Mouse (Mus musculus): ENCODE data around the gene Smim27. TPM values are rescaled to one million over a fixed set of nuclear protein-coding genes. Genes with fewer than 3 reads are reported as not detected.

Smim27 gene
- polyA plus RNA-seq (2012): 20.1 and 28.1 TPM in 2 replicates

DNA sequence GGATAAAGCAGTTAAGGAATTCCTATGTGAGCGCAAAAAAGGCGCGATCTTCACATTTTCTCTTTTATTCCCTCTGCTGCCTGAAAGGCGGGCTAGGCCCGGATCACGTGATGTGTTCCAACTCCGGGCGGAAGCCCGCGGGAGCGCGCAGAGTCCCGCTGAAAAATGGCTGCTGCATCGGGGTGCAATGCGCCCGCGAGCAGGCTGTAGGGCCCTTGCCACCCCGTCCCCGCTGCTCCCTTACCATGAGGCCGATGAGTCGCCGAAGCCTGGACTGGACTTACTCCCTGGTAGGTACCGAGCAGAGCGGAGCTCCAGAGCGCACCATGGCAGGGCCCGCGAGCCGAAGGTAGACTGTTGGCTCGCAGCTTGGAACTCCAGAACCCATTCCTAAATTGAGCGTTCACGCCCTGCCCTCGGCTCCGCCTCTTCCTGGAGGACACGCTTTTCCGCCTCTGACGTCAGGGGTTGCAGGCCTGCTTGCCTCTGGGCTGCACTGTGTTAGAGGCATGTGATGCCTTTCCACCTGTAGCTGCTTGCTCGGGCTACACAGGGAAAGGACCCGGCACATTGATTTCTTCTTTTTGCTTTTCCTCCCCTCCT lies at the start of gene Smim27, which contains the start of gene Topors:
TSS of gene Smim27 (plus strand) at position 150 of the 603 bp plus-strand sequence.
TSS of gene Topors (minus strand) at position 421 of the 603 bp plus-strand sequence.
- TF ChIP-seq GATA1 (IDR thresholded peaks at IDR 0.05; ENCODE audit: low read length): no peak

DNA sequence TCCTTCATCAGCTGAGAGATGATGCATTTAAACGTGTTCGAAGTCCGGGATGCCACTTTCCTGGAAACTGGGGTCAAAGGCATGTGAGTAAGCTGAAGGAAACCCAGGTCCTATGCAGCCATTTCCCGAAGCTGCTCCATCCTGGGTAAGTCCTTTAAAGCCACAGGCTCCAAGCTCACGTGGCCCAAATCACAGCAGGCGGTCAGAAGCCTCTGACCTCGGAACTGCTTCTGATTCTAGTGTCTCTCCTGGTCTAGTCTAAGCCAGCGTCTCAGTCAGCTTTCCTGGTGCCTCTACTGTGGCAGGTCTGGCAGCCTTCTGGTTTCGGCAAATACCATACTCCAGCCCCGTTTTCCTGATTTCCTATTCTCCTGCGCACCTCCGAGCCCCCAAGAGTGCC lies 48.9 kb upstream of the Smim27 start:
- TF ChIP-seq GATA1 (IDR thresholded peaks at IDR 0.05; ENCODE audit: low read length): no peak

DNA sequence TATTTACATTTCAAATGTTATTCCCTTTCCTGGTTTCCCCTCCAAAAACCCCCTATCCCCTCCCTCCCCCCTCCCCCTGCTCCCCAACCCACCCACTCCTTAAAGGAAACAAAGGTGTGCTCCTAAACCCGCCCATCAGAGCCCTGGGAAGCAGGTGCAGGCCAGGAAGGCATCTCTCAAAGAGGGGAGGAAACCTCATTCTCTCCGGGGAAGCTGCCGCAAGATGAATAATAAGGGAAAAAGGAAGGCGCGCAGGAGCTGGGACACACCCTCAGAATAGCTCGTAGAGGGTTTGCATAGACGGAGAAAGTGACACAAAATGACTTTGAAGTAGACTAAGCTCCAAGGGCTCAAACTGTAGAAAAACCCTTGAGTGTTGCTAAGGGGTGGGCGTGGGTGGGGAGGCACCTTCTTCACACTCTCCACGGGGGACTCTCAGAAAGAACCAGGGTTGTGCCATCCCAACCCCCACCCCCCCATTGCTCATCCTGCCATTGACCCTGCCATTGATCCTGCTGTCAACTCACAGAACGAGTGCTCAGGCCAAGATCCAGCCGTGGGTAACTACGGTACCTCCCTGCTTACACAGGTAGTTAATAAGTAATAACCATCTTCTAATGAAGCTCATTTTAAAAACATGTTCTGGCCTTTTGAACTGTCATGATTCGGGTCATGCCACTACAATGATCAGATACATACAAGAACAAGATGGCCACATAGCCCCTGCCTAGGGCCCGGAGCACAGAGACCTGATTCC lies 48.2 kb upstream of the Smim27 start:
- TF ChIP-seq GATA1 (IDR thresholded peaks at IDR 0.05; ENCODE audit: low read length): no peak

DNA sequence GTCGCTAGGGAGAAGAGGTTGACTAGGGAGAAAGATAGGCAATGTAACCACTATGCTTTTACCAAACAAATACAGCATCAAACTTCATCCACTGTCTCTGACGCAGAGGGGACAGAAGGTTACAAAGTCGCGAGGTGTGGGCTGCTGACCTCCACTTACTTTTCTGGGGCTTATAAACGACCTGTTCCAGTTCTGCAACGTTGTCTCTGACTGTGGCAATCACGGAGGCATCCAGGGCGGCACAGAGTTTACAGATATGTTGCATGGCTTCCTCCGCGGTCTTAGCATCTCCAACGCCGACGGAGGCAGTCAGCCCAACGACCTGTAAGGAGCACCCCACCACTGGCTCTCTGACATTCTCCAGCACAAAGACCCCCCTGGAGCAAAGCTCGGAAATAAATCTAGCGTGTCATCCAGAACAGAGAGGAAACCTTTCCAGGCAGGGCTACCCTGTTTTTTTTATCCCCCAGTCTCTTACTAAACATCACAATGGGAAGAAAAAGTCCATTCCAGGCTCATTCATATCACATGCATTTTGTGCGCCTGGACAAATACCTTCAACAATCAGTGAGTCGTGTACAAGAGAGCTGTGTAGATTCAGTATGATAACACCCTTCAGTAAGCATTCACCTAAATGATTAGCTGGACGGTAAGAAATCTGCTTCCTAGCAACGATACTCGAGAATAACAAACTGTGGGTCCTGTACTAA lies 47.3 kb upstream of the Smim27 start:
- no peak for TF ChIP-seq GATA1 (IDR thresholded peaks at IDR 0.05; ENCODE audit: low read length)

DNA sequence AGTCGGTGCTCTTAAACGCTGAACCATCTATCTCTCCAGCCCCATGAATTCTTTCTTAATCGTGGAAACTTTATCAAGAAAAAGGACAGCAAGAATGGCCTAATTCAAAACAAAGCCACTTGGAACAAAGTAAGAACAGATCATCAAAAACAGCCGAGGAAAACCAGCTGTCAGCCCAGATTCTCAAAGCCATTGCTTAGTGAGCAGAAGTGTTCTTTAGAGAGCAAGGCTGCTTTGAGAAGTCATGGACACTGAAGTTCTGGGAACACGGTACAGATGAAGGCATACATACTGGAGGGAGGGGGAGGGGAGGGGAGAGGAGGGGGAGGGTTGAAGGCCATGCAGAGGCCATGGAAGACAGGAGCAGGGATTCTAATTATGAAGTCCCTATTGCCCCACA lies 43.3 kb upstream of the Smim27 start:
- TF ChIP-seq GATA1 (IDR thresholded peaks at IDR 0.05; ENCODE audit: low read length): no peak

DNA sequence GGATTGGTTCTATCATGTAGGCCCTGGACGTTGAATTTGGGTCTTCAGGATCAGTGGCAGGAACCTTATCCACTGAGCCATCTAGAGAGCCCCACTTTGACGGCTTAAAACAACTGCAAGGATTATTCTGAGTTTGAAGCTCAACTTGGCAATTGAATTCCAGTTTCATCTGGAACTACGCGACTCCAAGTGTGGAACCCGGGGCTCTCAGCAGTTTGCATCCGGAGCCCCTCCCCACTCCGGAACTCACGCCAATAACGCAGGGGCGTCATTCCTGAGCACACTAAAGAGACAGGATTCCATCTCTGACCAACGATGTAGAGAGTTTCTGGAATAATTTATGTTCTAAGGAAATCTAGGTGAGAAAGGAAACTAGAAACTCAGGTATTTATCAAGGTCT lies 42.2 kb upstream of the Smim27 start:
- no peak for TF ChIP-seq GATA1 (IDR thresholded peaks at IDR 0.05; ENCODE audit: low read length)

DNA sequence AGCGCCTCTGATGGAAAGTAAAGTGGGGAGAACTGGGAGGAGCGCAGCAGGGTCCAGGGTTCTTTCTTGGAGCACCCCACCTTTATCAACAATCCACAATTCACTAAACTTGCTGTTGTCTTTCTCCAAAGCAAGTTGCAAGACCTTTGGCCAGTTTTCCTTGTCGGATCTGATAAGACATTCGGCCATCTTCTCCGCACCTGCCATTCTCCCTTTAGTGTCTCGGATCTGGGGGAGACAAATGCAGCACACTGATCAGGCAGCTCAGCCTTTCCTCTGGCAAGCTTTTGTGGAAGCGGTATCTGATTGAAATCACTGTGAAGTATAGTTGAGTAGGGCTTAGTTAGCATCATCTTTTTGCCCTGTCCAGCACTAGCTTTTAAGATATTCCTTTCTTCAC lies 41.5 kb upstream of the Smim27 start:
- TF ChIP-seq GATA1 (IDR thresholded peaks at IDR 0.05; ENCODE audit: low read length): no peak

DNA sequence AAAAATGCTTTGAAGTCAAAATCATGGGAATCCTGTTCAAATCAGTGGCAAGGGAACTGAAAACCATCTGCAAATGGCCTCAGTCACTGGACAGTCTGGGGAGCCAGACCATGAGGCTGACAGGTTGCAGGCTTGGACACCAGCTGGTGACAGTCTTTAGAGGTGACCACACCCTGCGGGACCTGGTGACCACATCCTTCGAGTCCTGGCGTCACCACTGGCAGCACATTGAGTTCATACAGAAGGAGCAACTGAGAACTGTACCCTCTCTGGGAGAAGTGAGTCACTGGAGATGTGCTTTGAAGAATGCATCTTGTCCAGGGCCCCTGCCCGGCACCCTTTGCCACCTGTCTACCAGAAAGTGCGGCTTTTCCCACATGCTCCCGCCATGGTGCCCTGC lies 39.7 kb upstream of the Smim27 start:
- TF ChIP-seq GATA1 (IDR thresholded peaks at IDR 0.05; ENCODE audit: low read length): no peak

DNA sequence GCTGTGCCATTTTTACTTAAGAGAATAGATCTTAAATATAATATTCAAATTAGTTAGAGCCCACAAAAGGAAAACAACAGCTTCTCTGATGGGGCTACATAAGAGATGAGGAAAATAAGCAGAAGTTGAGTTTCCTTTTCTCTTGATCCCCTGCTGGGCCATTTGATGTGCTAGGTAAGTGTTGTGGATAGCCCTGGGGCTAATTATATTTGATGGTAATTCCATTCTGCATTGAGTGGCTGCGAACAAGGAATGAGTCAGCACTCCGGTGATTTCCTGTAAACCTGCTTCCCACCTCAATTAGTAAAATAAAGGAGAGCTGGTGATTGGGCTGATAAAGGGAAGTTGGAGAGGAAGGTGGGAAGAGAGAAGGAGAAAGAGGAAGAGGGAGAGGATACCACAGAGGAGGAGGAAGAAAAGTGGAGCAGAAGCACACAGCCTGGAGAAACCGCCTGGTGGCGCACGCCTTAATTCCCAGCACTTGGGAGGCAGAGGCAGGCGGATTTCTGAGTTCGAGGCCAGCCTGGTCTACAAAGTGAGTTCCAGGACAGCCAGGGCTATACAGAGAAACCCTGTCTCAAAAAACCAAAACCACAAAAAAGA lies 36.2 kb upstream of the Smim27 start:
- no peak for TF ChIP-seq GATA1 (IDR thresholded peaks at IDR 0.05; ENCODE audit: low read length)

DNA sequence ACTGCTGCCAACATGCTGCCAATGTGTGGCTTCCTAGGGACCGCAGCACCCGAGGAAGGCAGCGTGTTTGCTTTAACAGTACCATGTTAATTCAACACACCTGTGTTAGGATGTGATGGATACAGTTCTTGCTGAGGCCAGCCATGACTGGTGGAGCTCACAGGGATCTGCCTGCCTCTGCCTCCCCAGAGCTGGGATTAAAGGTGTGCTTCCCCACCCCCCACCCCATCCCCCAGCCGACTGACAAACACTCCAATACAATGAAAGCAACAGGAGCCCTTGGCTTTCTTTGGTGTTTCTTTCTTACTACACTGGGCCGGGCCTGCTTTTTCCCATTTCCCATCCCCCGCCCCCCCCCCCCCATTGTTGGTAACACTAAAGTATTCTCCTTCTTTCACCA lies 35.1 kb upstream of the Smim27 start:
- no peak for TF ChIP-seq GATA1 (IDR thresholded peaks at IDR 0.05; ENCODE audit: low read length)

DNA sequence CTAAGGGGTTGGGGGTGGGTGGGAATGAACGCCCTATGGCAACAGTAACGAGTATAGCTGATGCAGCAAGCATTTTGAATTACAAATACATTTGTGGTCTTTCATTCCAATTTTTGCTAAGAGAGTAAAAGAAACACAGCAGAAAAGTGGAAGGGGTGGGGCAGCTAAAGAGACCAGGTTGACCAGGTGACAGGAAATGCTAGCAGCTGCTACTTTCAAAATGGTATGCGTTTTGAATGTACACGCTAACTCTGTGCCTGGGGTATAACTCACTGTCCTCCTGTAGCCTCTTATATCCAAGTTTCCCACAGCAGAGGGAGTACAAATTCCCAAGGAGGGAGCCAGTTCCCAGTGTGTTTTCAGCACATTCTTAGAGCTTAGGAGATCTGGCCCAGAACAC lies 32.5 kb upstream of the Smim27 start:
- TF ChIP-seq GATA1 (IDR thresholded peaks at IDR 0.05; ENCODE audit: low read length): no peak

DNA sequence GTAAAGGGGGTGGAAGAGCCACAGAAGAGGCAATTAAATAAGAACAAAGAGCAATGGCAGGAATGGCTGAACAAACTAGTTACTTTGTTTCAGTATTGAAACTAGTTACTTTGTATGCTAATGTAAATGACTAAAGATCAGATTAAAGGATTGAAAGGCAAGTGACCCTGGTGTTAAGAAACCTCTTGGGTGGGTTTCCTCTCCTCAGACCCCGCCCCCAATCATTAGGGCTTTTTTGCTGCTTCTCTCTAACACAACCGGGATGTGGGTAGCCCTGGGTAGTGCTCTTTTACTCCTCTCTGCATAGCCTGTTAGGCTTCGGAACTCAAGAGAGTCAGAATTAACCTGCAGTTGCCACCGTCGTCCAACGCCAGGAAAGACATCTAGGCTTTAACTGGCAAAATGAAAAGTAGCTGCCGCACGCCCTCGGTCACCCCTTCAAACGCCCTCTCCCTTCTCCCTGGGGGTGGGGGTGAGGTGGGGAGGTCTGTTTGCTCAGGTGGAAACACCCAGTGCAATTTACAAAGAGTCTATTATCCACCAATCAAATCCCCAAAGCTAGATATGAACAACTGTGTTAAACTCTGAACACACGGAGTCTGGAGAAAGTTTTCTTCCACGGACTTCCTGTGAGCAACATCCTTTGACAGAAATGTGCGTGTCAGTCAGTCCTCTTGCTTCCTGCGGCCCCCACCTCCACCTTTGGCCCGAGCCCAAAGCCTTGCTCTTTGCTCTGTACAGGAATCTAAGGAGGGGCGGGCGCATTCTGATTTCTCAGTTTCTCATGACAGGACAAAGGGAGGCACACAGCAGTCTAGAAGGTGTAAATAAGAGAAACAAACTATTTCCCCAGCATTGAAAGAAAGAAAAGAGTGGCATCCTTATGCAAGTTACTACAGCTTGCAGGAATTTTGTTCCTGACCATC lies 30.6 kb upstream of the Smim27 start:
- TF ChIP-seq GATA1 (IDR thresholded peaks at IDR 0.05; ENCODE audit: low read length): no peak

DNA sequence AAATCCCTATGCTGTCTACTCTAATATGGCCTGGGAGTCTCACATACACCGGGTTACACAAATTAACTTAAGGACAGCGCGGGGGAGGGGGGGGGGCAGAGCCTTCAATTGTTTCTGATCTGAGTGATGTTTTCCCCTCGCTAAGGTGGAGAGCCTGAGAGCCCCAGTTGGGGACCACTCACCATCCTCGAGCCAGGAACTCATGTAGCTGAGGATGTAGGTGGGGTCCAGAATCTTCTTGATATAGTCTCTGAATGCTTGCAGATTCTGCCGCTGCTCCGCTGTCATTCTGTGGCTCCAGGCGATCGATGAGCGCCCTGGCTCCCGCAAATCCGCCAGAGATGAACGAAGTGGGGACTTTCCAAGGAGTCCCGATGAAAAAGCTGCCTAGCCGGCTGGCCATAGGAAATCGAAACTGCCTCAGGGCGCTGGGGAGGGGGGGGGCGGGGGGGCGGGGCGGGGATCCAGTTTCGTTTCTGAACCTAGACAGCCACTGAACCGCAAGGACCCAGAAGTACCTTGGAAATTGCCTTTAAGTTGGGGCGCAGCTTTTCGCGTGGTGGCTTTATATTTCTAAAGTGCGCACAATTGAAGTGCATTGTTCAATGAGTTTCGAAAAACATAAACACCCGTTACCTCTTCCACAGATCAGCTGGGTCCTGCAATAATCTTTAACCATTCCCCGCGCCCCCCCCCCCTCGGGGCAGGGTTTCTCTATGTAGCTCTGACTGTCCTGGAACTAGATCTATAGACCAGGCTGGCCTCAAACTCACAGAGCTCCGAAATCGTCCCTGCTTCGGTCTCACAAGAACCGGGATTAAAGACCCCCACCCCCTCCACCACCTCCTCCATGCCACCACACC lies 29.7 kb upstream of the Smim27 start, which contains the start of gene Ddx58:
TSS of gene Ddx58 (minus strand) at position 420 of the 863 bp plus-strand sequence.
- TF ChIP-seq GATA1 (IDR thresholded peaks at IDR 0.05; ENCODE audit: low read length): no peak

DNA sequence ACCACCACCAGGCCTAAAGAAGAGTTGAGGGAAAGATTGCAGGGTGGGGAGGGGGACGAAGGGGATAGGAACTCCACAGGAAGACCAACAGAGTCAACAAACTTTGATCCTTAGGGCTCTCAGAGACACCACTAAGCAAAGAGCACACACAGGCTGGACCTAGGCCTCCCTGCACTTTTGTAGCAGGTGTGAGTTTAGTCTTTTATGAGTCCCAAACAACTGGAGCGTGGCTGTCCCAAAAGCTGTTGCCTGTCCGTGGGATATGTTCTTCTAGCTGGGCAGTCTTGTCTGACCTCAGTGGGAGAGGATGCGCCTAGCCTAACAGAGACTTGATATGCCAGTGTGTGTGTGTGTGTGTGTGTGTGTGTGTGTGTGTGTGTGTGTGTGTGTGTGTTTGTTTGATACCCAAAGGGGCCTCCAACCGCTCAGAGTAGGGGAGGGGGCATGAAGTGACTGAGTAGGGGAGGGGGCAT lies 29.1 kb upstream of the Smim27 start:
- TF ChIP-seq GATA1 (IDR thresholded peaks at IDR 0.05; ENCODE audit: low read length): no peak

Measured in G1E-ER4 (cell line).